Mouse (Mus musculus) left cerebral cortex, postnatal 36 days (tissue): ENCODE results near the gene Pttg1. TPM values are rescaled to one million over a fixed set of nuclear protein-coding genes. Genes with fewer than 3 reads are reported as not detected.

ENCODE experiments used
- DNase-seq, 2 experiments: peaks; one replicate each; pipeline ENCODE4 v3.0.0; 2021 to 2022; ENCODE audit warnings: low spot score in 2 of 2, mixed read lengths in 1 of 2
- intact Hi-C: fragments of 180-260 bp; cut with DNase I; formaldehyde crosslinking; loops from one replicate; pipeline ENCODE4 v1.15.1; 2025
- microRNA-seq: library from miRNA; unstranded; fragments of <30 nt; microRNA quantifications from one replicate; pipeline ENCODE4 v1.2.0, GENCODE M21; 2022
- total RNA-seq, 2 experiments: library from RNA; stranded (reverse); gene quantifications; 2 replicates each; pipeline ENCODE4 v1.2.3; 2021

Gene Pttg1
- total RNA-seq, 2 experiments from 2014 or later = 21.7 to 26.7 TPM

DNA sequence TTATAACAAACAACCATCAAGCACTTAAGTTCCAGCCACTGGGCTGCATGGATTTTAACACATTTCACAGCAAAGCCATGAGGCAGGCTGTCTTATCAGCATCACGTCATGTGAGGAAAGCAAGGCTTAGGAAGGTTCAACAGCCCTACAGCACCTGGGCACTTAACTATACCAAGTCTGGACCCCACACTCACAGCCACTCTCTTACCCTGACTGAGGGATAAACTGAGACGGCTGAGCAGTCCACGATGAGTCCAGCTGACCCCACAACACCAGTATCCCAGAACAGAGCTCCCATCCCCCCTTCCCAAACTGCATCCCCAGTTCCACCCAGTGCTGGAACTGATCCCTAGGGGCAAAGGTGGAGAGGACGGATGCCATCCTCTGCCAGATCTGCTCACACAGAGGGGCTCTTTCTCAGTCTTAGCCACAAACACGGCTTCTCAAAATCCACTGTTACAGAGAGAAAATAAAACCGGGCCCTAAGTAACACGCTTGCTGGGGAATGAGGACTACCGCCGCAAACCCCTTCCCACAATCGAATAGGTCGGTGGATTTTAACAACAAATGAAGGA is 46.1 kb downstream of the Pttg1 start:
- intact Hi-C loops = no loop called here
- DNase-seq = no peak

DNA sequence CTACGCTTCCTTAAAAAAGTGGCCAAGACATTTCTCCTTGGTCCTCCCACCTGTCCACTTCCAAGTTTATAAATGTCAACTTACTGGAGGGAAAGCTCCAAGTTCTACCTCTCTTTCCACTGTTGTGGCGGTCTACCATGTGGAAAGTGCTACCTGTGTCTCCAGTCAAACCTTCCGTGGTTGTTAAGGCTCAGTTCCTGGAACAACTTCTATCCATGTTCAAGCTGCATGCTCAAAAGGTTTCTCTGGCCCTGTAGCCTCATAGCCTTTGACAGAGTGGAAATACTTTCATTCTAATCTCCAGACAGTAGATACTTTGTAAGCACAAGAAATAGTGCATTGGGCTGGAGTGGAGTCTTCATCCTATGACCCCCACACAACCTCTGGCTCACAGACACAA is 46.6 kb downstream of the Pttg1 start:
- DNase-seq = no peak
- intact Hi-C loops = no loop called here

GRCm38 (mm10) chr11:43377083-43377850 is 48.8 kb downstream of the Pttg1 start:
- intact Hi-C loops = no loop called here

GRCm38 (mm10) chr11:43376598-43376997 is 49.5 kb downstream of the Pttg1 start:
- DNase-seq = no peak
- intact Hi-C loops = no loop called here

More at GRCm38 (mm10) chr11:43377083-43377850, 48.8 kb downstream of the Pttg1 start:
- DNase-seq = no peak

- intact Hi-C loops = no loop called here
Measured at GRCm38 (mm10) chr11:43374956-43375355, 51.1 kb downstream of the Pttg1 start.

DNA sequence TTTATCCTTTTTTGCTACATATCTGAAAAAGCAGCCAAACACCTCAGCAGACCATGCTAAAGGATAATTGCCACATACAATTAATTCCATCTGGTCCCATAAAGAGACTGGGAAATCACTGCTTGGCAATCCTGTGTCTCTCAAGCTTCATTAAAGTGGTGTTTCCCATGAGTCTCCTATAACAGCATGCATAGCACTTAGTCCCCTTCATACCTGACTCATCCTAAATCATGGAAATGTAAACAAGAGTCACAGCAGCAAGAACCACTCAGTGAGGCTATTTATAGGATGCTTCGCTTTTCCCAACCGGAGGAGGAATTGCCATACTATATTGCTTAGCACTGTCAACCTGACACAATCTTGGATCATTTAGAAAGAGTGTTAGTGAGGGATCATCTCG is 52.7 kb downstream of the Pttg1 start:
- DNase-seq = no peak

More at GRCm38 (mm10) chr11:43374956-43375355, 51.1 kb downstream of the Pttg1 start:
- DNase-seq = no peak

DNA sequence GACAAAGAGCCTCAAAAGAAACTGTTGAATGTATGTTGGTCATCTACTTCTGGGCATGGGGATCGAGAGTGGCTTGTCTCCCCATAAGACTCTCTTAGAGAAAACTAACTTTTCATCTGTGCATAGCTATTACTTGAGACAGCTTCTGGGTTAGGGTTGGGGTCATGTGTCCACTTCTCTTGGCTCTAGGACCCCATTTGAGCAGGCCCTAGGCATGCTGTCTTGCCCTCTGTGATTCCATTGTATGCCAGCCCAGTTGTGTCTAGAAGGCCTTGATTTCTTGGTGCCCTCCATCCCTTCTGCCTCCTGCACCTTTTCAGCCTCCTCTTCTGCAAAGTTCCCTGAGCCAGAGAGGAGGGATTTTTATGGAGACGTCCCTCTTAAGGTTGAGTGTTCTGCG is 54.2 kb downstream of the Pttg1 start:
- DNase-seq = no peak

More for the DNA sequence above, 52.7 kb downstream of the Pttg1 start:
- intact Hi-C loops = no loop called here

More for the DNA sequence above, 54.2 kb downstream of the Pttg1 start:
- intact Hi-C loops = no loop called here

Small RNA genes lying within 50 kb of the gene (microRNA-seq; reads per million reads assigned to microRNA genes)
- gene Mir146 = 838 reads per million, percentile 77 among the genes with 10 or more reads in this experiment

Other genes with a start within 250 kb of the Pttg1 start
- gene Slu7, start 7.5 kb upstream of the Pttg1 start, total RNA-seq = 10 to 100 TPM; 54.5 to 55.6 TPM
- 1 to 10 TPM; 1.4 to 2.1 TPM for gene C1qtnf2, start 48.0 kb upstream of the Pttg1 start, total RNA-seq
- 1 to 10 TPM; 3.3 to 4.4 TPM for gene Ccnjl, start 102.5 kb upstream of the Pttg1 start, total RNA-seq
- under 1 TPM; 0.76 to 0.84 TPM for gene 4933415A04Rik, start 160.8 kb upstream of the Pttg1 start, total RNA-seq
- gene Fabp6, start 175.3 kb upstream of the Pttg1 start, total RNA-seq = not detected